Mouse (Mus musculus): ENCODE measurements around the gene Usp37.

- TF ChIP-seq CTCF (IDR thresholded peaks at IDR 0.05; ENCODE audit: low read depth), result no peak
- TF ChIP-seq EP300 (optimal IDR thresholded peaks at IDR 0.05), result no peak
Observed at GRCm38 (mm10) chr1:74528589-74528988, 15.5 kb downstream of the Usp37 start.

Data from stomach, postnatal 0 days (tissue).